Mouse (Mus musculus) lung, postnatal 0 days (tissue): Measurements from ENCODE around the gene Ifnar2. TPM values are rescaled to one million over a fixed set of nuclear protein-coding genes. Genes with fewer than 3 reads are reported as not detected.

Experiments used
- ATAC-seq: fragments of 200-750 bp; cut with Nextera tagmentation; 2 replicates; pipeline ENCODE4 v1.8.0; 2017; ENCODE audit warnings: moderate library complexity
- DNase-seq: peaks from one replicate; pipeline ENCODE4 v3.0.0-alpha.2; 2016; ENCODE audit warnings: low spot score
- H3K27ac ChIP-seq: fragments of 300-500 bp; sonication (generic); 2 replicates; pipeline ENCODE4 v1.5.1; 2014; ENCODE audit warnings: antibody characterized with exemption, mild to moderate bottlenecking, low read length, mixed read lengths
- H3K27me3 ChIP-seq: fragments of 300-500 bp; sonication (generic); replicated peaks from 2 replicates; pipeline ENCODE4 v1.6.1; 2014; ENCODE audit warnings: low read length, mixed read lengths; ENCODE audit not compliant: insufficient read depth
- H3K36me3 ChIP-seq: fragments of 300-500 bp; sonication (generic); 2 replicates; pipeline ENCODE4 v1.6.1; 2014; ENCODE audit warnings: low read length, mixed read lengths; ENCODE audit not compliant: insufficient read depth
- H3K4me1 ChIP-seq: fragments of 300-500 bp; sonication (generic); 2 replicates; pipeline ENCODE4 v1.6.1; 2014; ENCODE audit warnings: antibody characterized with exemption, low read depth, low read length, mixed read lengths; ENCODE audit not compliant: insufficient read depth
- H3K4me2 ChIP-seq: fragments of 300-500 bp; sonication (generic); replicated peaks from 2 replicates; pipeline ENCODE4 v1.6.1; 2014; ENCODE audit warnings: low read depth, mild to moderate bottlenecking, low read length, moderate library complexity, mixed read lengths
- H3K4me3 ChIP-seq: fragments of 300-500 bp; sonication (generic); 2 replicates; pipeline ENCODE4 v1.5.1; 2014; ENCODE audit warnings: low read depth, low read length
- H3K9ac ChIP-seq: fragments of 300-500 bp; sonication (generic); replicated peaks from 2 replicates; pipeline ENCODE4 v1.6.1; 2014; ENCODE audit warnings: low read depth, mild to moderate bottlenecking
- H3K9me3 ChIP-seq: fragments of 300-500 bp; sonication (generic); 2 replicates; pipeline ENCODE4 v1.6.1; 2016; ENCODE audit warnings: low read length, mixed read lengths
- CTCF ChIP-seq: IDR thresholded peaks from 2 replicates; pipeline ENCODE4 v1.5.1; 2016; ENCODE audit warnings: antibody characterized with exemption, mild to moderate bottlenecking
- EP300 ChIP-seq: IDR thresholded peaks from 2 replicates; pipeline ENCODE4 v1.6.1; 2016; ENCODE audit warnings: antibody characterized with exemption, mild to moderate bottlenecking, control low read depth
- WGBS: fragments of 180-500 bp; shearing (Covaris S2); extraction: QIAGEN DNeasy Blood & Tissue Kit; methylation state at CpG from one replicate; pipeline ENCODE4 v1.1.7; 2014; 5-methylcytosine and 5-hydroxymethylcytosine counted together
- polyA plus RNA-seq: library from polyadenylated mRNA; unstranded; fragments of >200 nt; fragmentation: Nextera tagmentation; extraction: Ambion mirVana; gene quantifications from 2 replicates; pipeline ENCODE4 v1.2.1, GENCODE M21; 2015

Ifnar2 gene
- polyA plus RNA-seq, 1 experiment from 2014 or later = 104 TPM

DNA sequence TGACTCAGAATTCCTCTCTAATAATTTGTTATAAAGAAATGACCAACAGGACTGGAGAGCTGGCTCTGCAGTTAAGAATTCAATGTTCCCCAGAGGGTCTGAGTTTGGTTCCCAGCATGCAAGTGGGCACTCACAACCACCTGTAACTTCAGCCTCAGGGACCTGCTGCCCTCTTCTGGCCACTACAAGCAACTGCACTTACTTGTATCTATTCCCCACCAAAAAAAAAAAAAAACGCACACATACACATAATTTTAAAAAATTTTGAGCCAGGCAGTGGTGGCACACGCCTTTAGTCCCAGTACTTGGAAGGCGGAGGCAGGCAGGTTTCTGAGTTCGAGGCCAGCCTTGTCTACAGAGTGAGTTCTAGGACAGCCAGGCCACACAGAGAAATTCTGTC, 17.5 kb downstream of the Ifnar2 start:
- WGBS = 90% methylated on average over 4 of the region's 4 CpGs
- peaks cover 37% of the 10 kb centered on the region for H3K36me3 ChIP-seq
- H3K9ac ChIP-seq = no peak overlapping the region
- H3K4me3 ChIP-seq = no peak overlapping the region
- TF ChIP-seq EP300 (no peak), CTCF (peak; percentile 68)
- H3K27me3 ChIP-seq = no peaks in the 10 kb centered on the region
- H3K9me3 ChIP-seq = no peaks in the 10 kb centered on the region
- H3K4me2 ChIP-seq = no peak overlapping the region
- no peak overlapping the region for H3K27ac ChIP-seq
- DNase-seq = no peak
- no peak for ATAC-seq
- H3K4me1 ChIP-seq = no peaks in the 10 kb centered on the region

DNA sequence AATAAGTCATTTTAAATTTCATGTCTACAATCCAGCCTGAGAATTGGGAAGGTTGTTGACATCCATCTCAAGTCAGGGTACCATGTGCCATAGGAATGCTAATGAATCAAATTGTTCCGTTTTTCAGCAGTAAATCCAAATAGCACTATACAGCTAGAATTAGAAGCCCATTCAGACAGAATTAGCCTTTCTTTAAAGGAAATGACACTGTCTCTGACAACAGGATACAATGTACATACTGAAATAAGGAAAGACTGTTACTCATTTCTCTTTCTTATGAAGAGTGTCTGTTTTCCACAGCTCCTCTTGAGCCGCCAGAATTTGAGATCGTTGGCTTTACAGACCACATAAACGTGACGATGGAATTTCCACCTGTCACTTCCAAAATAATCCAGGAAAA, 18.8 kb downstream of the Ifnar2 start, which contains the start of gene Gm21970:
Gm21970 (plus strand) TSS at position 301 of the 400 bp plus-strand sequence.
- ATAC-seq (no peak), DNase-seq (no peak)
- 75% methylated on average over 5 of the region's 5 CpGs for WGBS
- Histone ChIP-seq H3K4me3 (no peak within 1 kb of the TSS), H3K9me3 (no peaks in the 10 kb centered on the region), H3K4me2 (no peak within 1 kb of the TSS), H3K9ac (no peak within 1 kb of the TSS), H3K27me3 (no peaks in the 10 kb centered on the region), H3K4me1 (no peaks in the 10 kb centered on the region), H3K27ac (no peak within 1 kb of the TSS), H3K36me3 (peaks cover 37% of the 10 kb centered on the region)
- TF ChIP-seq EP300 (no peak), CTCF (no peak)

DNA sequence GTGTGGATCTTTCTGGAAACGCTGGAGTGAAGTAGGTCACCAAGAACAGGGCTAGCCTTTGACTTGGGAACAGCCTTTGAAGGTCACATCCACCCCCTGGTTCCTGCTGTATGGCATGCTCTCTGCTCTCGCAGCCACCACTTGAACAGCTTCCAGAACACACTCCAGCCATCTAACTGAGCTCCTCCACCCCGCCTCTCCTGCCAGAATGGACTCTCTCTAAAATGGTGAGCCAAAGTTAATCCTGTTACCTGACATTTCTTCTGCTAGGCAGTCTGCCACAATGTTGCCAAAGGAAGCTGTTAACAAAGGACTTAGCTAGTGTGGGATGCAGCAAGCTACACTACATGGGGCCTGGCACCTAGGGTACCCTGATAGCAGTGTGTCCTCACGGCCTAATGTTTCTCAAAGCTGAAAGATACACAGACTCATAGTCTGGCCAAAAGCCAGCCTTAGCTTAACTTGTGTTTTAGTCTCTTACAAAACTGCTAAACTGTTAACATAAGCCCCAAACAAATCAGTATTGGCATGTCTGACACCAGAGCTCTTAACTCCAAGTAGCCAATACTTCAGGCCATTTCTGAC, 22.3 kb downstream of the Ifnar2 start:
- Histone ChIP-seq H3K9ac (no peak overlapping the region), H3K36me3 (peaks cover 31% of the 10 kb centered on the region), H3K27ac (no peak overlapping the region), H3K4me3 (no peak overlapping the region), H3K9me3 (no peaks in the 10 kb centered on the region), H3K4me1 (no peaks in the 10 kb centered on the region), H3K4me2 (no peak overlapping the region), H3K27me3 (no peaks in the 10 kb centered on the region)
- DNase-seq (no peak), ATAC-seq (no peak)
- TF ChIP-seq EP300 = no peak
- no peak for TF ChIP-seq CTCF
- WGBS = 43% methylated on average over 4 of the region's 4 CpGs

DNA sequence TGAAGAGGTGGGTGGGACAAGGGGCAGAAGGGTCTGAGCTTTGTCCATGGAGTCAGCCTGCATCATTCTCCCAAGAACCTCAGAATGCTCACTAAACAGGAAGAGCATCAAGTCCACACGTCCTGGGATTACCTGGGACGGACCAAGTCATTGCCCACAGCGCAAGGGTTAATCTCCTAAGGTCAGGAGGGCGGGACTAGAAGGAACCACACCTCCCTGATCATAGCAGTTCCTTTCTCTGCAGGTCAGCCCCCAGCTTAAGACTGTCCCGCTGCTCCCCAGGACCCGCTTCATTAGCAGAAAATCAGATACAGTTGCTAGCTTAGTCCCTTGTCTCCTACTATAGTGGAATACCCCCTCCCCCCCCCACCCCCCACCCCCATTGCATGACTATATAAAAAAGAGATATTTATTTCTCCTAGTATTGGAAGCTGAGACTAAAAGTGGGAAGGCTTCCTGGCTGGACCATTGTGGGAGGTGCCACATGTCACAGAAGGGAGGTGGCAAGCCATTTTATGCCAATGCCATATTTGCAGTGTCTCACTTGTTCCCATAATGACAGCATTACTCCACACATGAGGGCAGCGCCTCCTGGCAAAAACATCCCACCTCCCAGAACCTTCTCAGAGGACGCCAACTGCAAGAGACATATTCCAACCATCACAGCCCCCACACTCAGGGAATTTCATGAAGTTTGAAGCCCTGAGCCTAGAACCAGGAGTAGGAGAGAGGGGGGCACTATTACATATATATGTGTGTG, 23.2 kb downstream of the Ifnar2 start:
- 69% methylated on average over 8 of the region's 8 CpGs for WGBS
- Histone ChIP-seq H3K9ac (no peak overlapping the region), H3K4me3 (no peak overlapping the region), H3K9me3 (no peaks in the 10 kb centered on the region), H3K27me3 (no peaks in the 10 kb centered on the region), H3K4me2 (no peak overlapping the region), H3K36me3 (peaks cover 35% of the 10 kb centered on the region), H3K27ac (no peak overlapping the region), H3K4me1 (no peaks in the 10 kb centered on the region)
- DNase-seq (no peak), ATAC-seq (no peak)
- no peak for TF ChIP-seq CTCF
- TF ChIP-seq EP300 = no peak

DNA sequence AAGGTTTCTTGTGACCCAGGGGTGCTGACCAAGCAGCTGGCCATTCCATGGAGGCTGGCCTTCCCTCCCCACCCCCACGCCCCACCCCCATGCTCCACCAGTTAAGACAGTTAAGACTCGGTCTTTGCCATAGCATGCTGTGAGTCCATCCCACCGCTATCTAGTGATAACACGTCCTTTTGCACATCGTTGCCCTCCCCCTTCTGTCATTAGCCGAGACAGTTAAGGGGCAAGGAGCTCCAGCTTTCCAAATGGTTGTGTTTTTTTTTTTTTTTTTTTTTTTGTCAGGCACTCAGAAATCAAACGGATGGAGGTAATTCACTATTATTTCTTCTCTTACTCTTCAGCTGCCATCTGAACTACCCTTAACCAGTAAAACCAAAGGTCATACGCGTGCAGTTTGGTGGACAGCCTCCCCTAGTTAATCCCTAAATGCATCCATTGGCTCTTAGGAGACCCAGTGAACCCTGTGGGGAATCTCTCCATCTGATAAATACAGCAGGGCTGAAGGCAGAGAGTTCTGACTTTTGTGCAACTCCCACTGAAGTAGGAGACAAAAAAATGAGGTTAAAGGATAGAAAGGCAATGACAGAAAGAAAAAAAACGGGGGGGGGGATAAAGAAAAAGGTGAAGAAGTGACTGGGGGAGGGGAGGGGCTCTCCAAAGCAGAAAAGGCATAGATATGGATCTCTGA, 24.4 kb downstream of the Ifnar2 start:
- Histone ChIP-seq H3K9me3 (no peaks in the 10 kb centered on the region), H3K4me2 (no peak overlapping the region), H3K9ac (no peak overlapping the region), H3K27ac (no peak overlapping the region), H3K36me3 (peaks cover 34% of the 10 kb centered on the region), H3K27me3 (no peaks in the 10 kb centered on the region), H3K4me3 (no peak overlapping the region), H3K4me1 (no peaks in the 10 kb centered on the region)
- DNase-seq (no peak), ATAC-seq (no peak)
- TF ChIP-seq CTCF = no peak
- TF ChIP-seq EP300 = no peak
- WGBS = 68% methylated on average over 10 of the region's 10 CpGs

DNA sequence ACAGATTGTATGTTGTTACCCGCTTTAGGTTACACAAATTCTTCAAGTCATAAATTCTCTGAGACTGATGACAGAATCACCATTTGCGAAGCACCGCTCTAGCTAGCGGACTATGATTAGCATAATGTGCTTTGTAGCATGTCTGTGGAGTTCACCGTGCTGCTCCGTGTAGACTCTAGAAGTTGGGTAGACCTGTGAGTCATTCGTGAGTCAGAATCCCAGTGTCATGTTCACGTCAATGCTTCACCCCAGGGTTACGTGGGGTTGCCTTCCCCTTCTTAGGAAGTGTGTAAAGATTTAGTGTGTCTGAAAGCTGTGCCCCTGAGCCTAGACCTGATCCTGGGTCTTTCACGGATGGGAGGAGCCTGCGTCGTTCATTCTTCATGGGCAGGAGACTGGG, 25.4 kb downstream of the Ifnar2 start:
- 89% methylated on average over 12 of the region's 12 CpGs for WGBS
- Histone ChIP-seq H3K27ac (no peak overlapping the region), H3K9me3 (no peaks in the 10 kb centered on the region), H3K36me3 (peaks cover 25% of the 10 kb centered on the region), H3K4me3 (no peak overlapping the region), H3K4me1 (no peaks in the 10 kb centered on the region), H3K9ac (no peak overlapping the region), H3K4me2 (no peak overlapping the region), H3K27me3 (no peaks in the 10 kb centered on the region)
- TF ChIP-seq CTCF (no peak), EP300 (no peak)
- DNase-seq (no peak), ATAC-seq (no peak; the same call in 1 of the 2 replicates)
